Mouse (Mus musculus) heart, postnatal 14 days (tissue): Measurements from ENCODE around the gene Bcl2l15. TPM values are rescaled to one million over a fixed set of nuclear protein-coding genes. Genes with fewer than 3 reads are reported as not detected.
A peak's percentile ranks its signal among the peaks of the same experiment; 100 is the strongest.

Source experiments
- DNase-seq, 2 experiments: peaks; one replicate each; pipeline ENCODE4 v3.0.0; 2021 to 2022
- intact Hi-C: fragments of 180-260 bp; cut with DNase I; formaldehyde crosslinking; loops from one replicate; pipeline ENCODE4 v1.15.1; 2025
- total RNA-seq, 2 experiments: library from RNA; stranded (reverse); gene quantifications; 2 replicates each; pipeline ENCODE4 v1.2.3; 2021

The Bcl2l15 gene
- total RNA-seq, 2 experiments from 2014 or later, result not detected

DNA sequence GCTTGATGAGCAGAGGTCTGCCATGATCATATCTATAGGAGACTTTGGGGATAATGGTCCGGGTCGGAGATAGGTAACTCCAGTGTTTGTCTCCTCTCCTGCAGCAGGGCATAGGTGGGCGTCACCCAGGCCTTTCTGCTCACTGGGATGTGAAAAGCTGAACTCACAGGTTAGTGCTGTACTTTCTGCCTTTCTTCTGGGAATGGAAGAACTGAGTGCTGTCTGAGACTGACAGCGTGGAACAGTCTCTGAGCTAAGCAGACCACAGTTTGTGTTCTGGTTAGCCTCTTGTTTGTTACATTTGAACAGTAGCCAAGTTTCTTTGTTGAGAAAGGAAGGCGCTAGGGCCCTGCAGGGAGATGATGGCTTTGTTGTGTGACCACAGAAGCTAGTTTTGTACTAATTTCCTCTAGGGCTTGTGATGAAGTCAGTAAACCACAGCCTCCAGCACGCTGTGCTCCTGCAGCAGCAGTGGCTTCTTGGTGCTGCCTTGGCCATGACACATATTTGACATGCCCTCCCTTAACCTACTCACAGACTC lies 27.5 kb downstream of the Bcl2l15 start:
- intact Hi-C loops, result no loop called here
- DNase-seq, result peak; percentile 4 to 19

DNA sequence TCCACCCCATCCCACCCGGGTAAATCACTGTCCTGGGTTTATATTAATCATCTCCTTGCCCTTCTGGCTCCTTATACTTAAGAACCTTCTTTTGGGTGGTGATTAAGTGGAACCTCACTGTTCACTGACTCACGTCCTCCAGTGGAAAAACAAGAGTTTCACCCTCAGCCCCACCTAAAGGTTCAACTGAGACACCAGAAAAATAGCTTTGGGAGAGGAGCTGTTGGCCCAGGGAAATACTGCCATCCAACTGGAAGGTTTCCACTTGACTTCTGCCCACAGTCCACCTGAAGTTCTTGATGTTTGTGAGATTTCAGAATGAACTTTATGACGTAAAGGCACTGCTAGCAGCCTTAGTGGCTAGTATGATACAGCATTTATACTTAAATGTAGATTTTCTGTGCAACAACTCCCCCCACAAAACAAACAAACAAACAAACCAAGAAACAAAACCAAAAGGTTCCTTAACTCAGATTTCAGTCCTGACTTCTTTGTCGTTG lies 30.4 kb downstream of the Bcl2l15 start:
- DNase-seq, result no peak
- intact Hi-C loops, result no loop called here

DNA sequence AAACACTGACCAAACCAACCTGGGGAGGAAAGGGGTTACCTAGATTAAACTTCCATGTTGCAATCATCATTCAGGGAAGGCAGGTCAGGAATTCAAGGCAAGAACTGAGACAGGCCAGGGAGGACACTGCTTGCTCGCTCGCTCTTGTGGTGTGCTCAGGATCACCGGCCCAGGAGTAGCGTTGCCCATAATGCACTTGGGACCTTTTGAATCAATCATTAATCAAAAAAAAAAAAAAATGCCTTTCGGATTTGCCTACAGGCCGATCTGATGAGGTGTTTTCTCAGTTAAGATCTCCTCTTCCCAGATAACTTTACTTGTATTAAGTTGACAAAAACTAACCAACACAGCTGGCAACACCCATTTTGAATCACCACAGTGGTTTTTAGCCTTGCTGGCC lies 31.8 kb downstream of the Bcl2l15 start:
- intact Hi-C loops, result no loop called here

GRCm38 (mm10) chr3:103867424-103867971 lies 35.1 kb downstream of the Bcl2l15 start:
- intact Hi-C loops, result no loop called here
- DNase-seq, result no peak

More for the DNA sequence above, 31.8 kb downstream of the Bcl2l15 start:
- no peak for DNase-seq

- DNase-seq, result no peak
- intact Hi-C loops, result no loop called here
Observed at GRCm38 (mm10) chr3:103868008-103868407, 35.6 kb downstream of the Bcl2l15 start.

DNA sequence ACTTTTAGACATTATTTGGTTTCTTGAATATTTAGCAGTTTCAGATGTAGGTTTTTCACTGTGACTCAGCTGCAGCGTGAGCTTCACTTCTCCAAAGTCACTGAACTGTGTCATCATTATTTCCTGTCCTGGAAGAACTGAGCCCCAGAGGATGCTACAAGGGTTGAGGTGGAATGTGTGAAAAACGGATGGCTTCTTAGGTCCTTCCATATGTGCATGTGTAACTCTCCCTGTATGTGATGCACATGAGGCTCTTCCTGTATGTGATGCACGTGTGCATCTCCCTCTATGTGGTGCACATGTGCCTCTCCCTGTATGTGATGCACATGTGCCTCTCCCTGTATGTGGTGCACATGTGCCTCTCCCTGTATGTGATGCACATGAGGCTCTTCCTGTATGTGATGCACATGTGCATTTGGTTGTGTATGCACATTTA lies 40.3 kb downstream of the Bcl2l15 start:
- no peak for DNase-seq
- intact Hi-C loops, result no loop called here

DNA sequence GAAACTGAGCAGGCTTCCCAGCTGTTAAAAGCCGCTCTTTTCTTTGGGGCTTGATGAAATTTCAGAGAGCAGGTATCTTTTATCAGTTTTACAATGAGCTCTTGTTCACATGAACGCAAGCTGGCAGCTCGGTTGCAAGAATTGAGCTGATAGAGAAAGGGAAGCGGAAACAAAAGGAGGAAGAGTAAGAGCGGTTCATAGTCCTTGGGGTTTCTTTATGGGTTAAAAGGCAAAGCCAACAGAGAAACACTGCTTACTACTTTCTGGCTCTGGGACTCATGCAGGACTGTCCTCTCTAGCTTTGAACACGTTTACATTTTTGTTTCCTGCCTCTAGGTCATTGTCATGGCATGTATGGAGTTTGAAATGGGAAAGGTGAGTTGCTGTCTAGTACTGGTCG lies 41.9 kb downstream of the Bcl2l15 start:
- intact Hi-C loops, result no loop called here
- no peak for DNase-seq

- DNase-seq, result no peak
- intact Hi-C loops, result loop anchor here (1.0 to 10.0 kb wide), 5 partner anchors 33 to 491 kb away; partner anchors contain the start of gene Olfml3
Observed at GRCm38 (mm10) chr3:103885946-103886345, 53.5 kb downstream of the Bcl2l15 start.

DNA sequence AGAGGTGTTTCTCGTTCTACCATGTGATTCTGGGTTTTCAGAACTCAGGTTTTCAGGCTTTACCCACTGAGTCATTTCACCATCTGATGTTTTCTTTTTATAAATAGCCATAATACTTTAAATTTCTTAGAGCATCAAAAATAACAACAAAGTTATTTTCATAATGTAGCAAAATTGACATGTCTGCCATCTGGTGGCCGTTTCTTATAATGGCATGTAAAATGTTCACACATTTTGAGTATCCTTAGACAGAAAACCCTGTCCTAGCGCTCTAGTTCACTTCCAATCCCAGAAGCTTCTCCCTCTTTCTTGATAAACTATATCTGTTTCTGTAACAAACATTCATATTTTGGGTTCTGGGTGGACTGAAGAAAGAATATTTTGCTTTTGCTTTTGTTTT lies 55.2 kb downstream of the Bcl2l15 start:
- intact Hi-C loops, result loop anchor here (2.0 to 10.0 kb wide), 4 partner anchors 35 to 493 kb away; no protein-coding TSS in a partner anchor
- peak; percentile 33 to 65 for DNase-seq

- no peak for DNase-seq
- intact Hi-C loops, result no loop called here
Observed at GRCm38 (mm10) chr3:103893374-103893773, 61.0 kb downstream of the Bcl2l15 start.

Other genes with a start within 250 kb of the Bcl2l15 start
- gene Atg4a-ps, start 186.5 kb upstream of the Bcl2l15 start, total RNA-seq, result 1 to 10 TPM in 1 of 2 experiments, not detected in 1; 2.7 TPM
- 1 to 10 TPM; 4.8 to 5.3 TPM for gene Olfml3, start 94.6 kb upstream of the Bcl2l15 start, total RNA-seq
- gene Gm10964, start 93.2 kb upstream of the Bcl2l15 start, total RNA-seq, result not detected
- 100 to 1,000 TPM; 113 to 115 TPM for gene Hipk1, start 41.0 kb upstream of the Bcl2l15 start, total RNA-seq
- gene Dclre1b, start 23.2 kb upstream of the Bcl2l15 start, total RNA-seq, result 10 to 100 TPM; 11.7 to 12.7 TPM
- gene Ap4b1, start 23.1 kb upstream of the Bcl2l15 start, total RNA-seq, result 10 to 100 TPM; 12.7 to 13.9 TPM
- under 1 TPM; 0.12 TPM for gene Gm43064, start 23.0 kb upstream of the Bcl2l15 start, total RNA-seq
- gene Ptpn22, start 27.2 kb downstream of the Bcl2l15 start, total RNA-seq, result 1 to 10 TPM in 1 of 2 experiments, under 1 TPM in 1; 0.84 to 2.3 TPM
- 1 to 10 TPM; 9.8 to 9.9 TPM for gene Rsbn1, start 81.5 kb downstream of the Bcl2l15 start, total RNA-seq
- gene Phtf1, start 135.5 kb downstream of the Bcl2l15 start, total RNA-seq, result 10 to 100 TPM; 10.1 to 11.2 TPM